Mouse (Mus musculus) cerebellum, postnatal 10 days (tissue): ENCODE results near the gene Gnb1l.
A peak's percentile ranks its signal among the peaks of the same experiment; 100 is the strongest.

ENCODE experiments used
- DNase-seq, 2 experiments: peaks; one replicate each; pipeline ENCODE4 v3.0.0; 2021; ENCODE audit warnings: mixed read lengths in 2 of 2

Gnb1l gene

DNA sequence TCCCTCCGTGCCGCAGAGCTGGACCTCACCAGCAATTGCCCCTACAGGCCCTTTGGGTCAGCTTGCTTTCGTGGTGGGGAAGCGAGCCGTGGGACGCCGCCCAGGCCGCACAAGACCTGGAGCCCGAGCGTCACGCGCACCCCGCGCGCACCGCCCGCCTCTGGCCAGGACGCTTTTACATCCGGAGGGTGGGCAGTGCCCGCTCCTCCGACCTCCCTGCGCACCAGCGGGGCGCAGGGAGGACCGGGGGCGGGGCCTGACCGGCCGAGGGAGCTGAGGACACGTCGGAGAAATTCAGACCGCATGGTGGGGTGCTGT is 90.2 kb downstream of the Gnb1l start:
- DNase-seq: no peak

DNA sequence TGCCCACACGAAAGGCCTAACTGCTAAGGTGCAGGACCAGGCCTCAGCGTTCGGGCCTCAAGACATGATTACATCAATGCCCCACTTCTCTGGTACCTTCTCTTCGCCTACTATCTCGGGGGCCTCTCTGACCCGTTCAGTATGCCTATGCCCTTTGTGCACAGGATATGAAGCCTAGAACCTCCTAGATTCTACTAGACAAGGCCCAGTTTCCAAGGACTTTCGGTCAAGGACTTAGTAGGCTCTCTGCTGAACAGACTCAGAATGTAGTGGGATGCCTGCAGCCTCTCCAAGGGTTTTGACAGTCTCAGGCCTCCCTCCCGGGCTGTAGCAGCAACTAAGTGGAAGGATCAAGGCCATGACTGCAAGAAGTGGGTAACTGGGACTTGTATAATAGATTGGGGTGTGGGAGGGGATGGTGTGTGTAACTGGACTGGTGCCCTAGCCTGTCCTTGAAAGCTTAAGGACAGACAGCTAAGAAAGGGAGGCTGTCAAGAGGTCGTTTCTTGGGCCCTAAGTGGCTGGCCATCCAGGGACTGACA is 90.6 kb downstream of the Gnb1l start:
- DNase-seq: no peak

- peak in 1 of 2 experiments; percentile 33 for DNase-seq
These were observed 91.6 kb downstream of the Gnb1l start, which contains the start of gene Tbx1 for GRCm38 (mm10) chr16:18589804-18590790. Tbx1 (minus strand) TSS chr16:18590671.

GRCm38 (mm10) chr16:18591047-18592018 is 92.8 kb downstream of the Gnb1l start:
- peak in 1 of 2 experiments; percentile 31 for DNase-seq

DNA sequence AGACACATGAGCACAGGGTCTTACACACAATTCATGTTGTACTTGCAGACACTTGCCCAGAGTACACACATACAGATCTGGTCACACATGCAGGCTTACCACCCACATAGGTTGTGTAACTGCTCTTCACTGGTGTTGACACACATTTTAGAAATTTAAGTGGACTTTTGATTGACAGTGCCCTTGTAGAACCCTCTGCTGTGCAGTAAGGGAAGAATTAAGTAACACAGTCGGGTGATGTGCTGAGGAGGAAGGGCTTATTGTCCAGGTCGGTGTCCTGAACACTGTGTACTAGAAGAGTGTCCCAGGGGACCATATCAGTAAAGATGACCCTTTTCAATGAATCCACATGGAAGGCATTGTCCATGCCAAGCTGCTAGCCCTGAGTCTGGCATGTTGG is 95.4 kb downstream of the Gnb1l start:
- no peak for DNase-seq

DNA sequence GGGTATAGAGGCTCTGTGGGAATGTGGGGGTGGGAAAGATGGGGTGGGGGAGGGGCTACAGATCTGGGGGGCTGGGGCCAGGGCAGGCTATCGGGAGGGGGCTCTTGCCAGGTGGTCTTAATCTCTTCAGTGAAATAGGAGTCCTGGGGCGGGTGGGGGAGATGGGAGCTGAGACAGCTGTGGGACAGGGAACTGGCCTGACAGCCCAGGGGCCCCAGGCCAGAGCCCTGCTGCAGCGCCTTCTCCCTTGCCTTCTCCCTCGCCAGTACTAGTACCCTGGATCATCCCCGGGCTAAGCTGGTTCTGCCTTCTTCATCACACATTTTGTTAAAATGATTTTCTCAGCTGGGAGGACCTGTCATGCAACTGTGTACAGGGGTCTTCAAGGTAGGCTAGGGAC is 97.7 kb downstream of the Gnb1l start:
- DNase-seq: no peak

DNA sequence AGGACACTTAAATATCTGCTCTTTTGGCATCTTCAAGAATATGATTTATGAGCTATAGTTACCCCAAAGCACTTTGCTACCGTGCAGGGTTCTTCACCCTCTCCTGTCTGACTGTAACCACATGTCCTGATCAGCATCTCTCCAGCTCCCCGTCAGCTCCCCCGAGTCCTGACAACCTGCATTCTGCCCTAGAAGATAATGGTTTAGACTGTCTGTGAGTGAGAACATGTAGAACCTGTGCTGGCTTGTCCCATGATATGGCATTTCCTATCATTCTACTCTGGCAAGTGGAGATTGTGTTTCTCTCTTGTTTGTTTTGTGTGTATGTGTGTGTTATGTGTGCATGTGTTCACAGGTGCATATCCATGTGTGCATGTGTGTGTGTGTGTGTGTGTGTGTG is 99.5 kb downstream of the Gnb1l start:
- no peak for DNase-seq

DNA sequence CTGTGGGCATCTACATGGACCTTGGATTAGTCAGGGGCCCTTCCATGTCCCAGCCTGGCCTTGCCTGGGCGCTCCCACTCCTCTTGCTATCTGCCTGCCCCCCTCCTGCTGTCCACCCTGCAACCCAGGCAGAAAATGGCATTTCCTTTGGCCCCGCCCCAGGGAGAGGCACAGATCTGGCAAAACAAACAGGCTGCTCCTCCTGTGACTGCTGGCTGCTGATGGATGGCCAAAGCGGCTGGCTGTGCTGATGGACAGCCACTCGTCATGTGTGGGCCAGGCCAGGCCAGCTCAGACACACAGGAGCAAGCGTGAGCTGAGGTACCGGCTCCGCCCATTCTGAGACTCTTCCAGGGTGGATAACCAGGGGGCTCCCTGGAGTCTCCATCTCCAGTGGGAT is 102.9 kb downstream of the Gnb1l start:
- peak; percentile 52 to 70 for DNase-seq

DNA sequence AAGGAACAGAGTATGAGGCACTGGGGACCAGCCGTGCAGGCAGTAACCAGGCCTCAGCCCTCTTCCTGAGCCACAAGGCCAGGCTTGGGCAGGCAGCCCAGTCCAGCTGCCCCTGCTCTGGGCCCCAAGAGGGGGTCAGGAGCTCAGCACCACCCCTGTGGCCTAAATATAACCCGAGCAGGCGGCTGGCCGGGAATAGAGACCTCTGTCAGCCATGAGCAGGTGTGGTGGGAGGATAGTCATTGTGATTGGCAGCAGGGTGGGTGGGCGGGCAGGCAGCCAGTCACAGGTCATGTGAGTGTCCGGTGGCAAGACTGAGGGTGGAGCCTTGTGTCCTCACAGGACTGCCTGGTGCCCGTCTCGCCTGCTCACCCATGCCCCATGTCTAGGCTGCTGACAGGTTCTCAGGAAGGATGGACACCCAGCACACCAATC is 105.8 kb downstream of the Gnb1l start:
- DNase-seq: peak in 1 of 2 experiments; percentile 30

DNA sequence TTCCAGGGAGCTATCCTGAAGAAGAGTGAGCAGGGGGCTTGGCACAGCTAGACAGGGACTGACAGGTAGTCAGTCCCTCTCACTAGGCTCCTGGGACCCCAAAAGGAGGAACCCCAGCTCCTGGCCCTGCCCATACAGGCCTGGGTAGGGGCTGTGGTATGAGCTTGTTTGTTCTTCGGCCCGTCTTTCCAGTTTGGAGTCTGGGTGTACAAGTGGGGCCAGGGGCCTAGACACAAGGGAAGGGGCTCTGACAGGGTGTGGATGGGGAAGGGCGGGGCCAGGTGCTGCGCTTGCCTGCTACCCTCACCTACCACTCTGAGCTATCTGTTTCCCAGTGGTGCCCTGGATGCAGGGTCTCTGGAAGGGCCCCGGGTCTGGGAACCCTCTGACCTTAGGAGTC is 107.2 kb downstream of the Gnb1l start:
- DNase-seq: no peak

DNA sequence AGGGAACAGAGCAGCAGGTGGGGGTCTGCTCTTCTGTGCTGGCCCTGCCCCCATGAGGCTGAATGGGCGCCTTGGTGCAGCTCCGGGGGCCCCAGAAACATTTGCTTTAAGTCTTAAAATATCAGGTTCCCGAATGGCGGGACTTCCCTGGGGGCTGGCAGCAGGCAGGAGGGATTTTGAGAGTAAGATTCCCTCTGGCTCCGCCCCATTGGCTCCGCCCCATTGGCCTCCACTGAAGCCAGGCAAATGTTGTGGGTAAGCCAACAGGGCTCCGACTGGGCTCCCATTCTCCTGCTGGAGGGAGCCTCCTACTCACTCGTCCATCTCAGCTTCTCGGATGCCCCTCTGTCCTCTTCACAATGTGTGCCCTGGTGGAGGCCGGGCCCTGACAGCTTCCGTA is 109.7 kb downstream of the Gnb1l start:
- peak; percentile 60 to 72 for DNase-seq

GRCm38 (mm10) chr16:18609099-18609498 is 110.6 kb downstream of the Gnb1l start:
- no peak for DNase-seq

DNA sequence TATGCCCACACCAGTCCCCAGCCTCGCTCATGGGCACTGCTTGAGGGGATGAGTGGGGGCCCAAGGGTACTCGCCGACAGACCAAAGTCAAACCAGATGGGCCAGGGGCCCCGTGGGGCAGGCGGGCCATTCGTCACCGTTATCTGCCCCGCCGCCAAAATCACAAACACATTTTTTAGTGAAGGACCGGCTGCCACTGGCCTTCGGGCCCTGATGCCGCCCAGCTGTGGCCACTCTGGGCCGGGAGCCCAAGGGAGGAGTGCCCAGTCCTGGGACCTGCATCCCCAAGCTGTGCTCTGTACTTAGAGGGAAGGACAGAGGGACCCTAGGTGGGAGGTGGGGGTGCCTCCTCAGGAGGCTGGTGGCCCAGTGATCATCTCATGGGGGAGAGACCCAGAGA is 113.2 kb downstream of the Gnb1l start:
- DNase-seq: no peak

- DNase-seq: no peak
These were observed 114.8 kb downstream of the Gnb1l start for GRCm38 (mm10) chr16:18613301-18613700.
